Mouse (Mus musculus) bone marrow, adult 2 months (tissue): ENCODE measurements at regions not wholly inside any gene's neighbourhood (a gene's known extent, or its start where the extent isn't known, plus 50 kb on each side); places are given as distances from the start of the nearest gene placed in this dataset.

Experiments
- CTCF ChIP-seq: fragments of 200-500 bp; IDR thresholded peaks from 2 replicates; pipeline ENCODE4 v1.5.1; 2011; ENCODE audit warnings: low read length, control low read depth; ENCODE audit not compliant: control insufficient read depth, insufficient read depth
- POLR2A ChIP-seq: fragments of 200-500 bp; IDR thresholded peaks from 2 replicates; pipeline ENCODE4 v1.6.1; 2011; ENCODE audit warnings: low read depth, mild to moderate bottlenecking, control low read depth, low read length, borderline replicate concordance; ENCODE audit not compliant: control insufficient read depth

DNA sequence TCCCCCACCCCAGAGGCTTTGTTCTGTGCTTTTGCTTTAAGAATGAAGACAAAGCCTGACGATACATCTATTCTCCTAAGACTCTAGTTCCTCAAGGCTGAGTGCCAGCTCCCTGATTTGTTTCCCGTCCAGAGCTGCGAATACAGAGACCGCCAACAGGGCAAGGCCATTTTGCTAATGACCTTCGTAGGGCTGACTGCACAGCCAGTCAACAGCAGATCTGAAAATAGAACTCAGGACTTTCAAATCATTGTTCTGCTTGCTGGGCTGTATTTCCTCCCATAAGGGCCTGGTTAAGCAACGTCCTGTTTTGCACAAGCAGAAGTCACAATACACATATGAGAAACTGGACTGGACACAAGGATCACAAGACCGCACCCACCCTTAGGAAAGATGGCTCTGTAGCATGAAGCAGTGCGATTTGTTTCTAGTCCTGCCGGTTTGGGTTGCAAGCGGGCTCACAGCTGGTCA is 196.4 kb downstream of the Gm5426 start:
- TF ChIP-seq POLR2A = no peak
- TF ChIP-seq CTCF = no peak
